Mouse (Mus musculus): ENCODE data around the gene Zfp458. TPM values are rescaled to one million over a fixed set of nuclear protein-coding genes. Genes with fewer than 3 reads are reported as not detected.
A peak's percentile ranks its signal among the peaks of the same experiment; 100 is the strongest.
"Not testable (repeated sequence)": the region's sequence is repeated elsewhere in the genome, so short reads cannot be mapped to it uniquely, and the experiment has no call there.

The Zfp458 gene
- total RNA-seq (2021): 1 to 10 TPM; 2.5 to 4.9 TPM
- long read RNA-seq, experiment 1: 0 reads
- long read RNA-seq, experiment 2, full-length matches to known transcripts: 1 of 1 reads
- long read RNA-seq, experiment 2, partial matches to known transcripts: 0 of 1 reads
- long read RNA-seq, experiment 2, other reads (novel, unspliced or antisense): 0 of 1 reads

GRCm38 (mm10) chr13:67278314-67278713 lies at the start of gene Zfp458:
Gene Zfp458 (minus strand): TSS chr13:67278466.
- no peak for DNase-seq

- DNase-seq: no peak
Measured at GRCm38 (mm10) chr13:67306718-67307117, 28.5 kb upstream of the Zfp458 start.

GRCm38 (mm10) chr13:67305822-67306672 lies 27.8 kb upstream of the Zfp458 start, which contains the start of gene Zfp457:
Gene Zfp457 (minus strand): TSS chr13:67306485.
- DNase-seq: peak; percentile 89

GRCm38 (mm10) chr13:67269383-67270065 lies 8.7 kb downstream of the Zfp458 start:
- DNase-seq: not testable (repeated sequence)

GRCm38 (mm10) chr13:67268568-67269369 lies 9.5 kb downstream of the Zfp458 start:
- peak; percentile 78 for DNase-seq

GRCm38 (mm10) chr13:67214015-67214607 lies 64.2 kb downstream of the Zfp458 start:
- DNase-seq: no peak

Other genes with a start within 250 kb of the Zfp458 start
- gene Zfp712, start 217.3 kb downstream of the Zfp458 start, total RNA-seq (2021): 1 to 10 TPM; 1.6 to 1.8 TPM
- 1 to 10 TPM in 1 of 2 experiments, under 1 TPM in 1; 0.99 to 1.5 TPM for gene Zfp708, start 180.5 kb downstream of the Zfp458 start, total RNA-seq (2021)
- gene Gm28557, start 169.9 kb downstream of the Zfp458 start, total RNA-seq (2021): 1 to 10 TPM; 4.5 to 6.4 TPM
- under 1 TPM; 0.24 to 0.39 TPM for gene Rslcan18, start 162.2 kb downstream of the Zfp458 start, total RNA-seq (2021)
- 1 to 10 TPM; 3.6 to 5.5 TPM for gene Zfp759, start 156.8 kb downstream of the Zfp458 start, total RNA-seq (2021)
- gene Rsl1, start 105.3 kb downstream of the Zfp458 start, total RNA-seq (2021): 1 to 10 TPM; 5.8 to 5.9 TPM
- 1 to 10 TPM; 1.9 to 2.6 TPM for gene Zfp455, start 84.0 kb downstream of the Zfp458 start, total RNA-seq (2021)
- gene Zfp457, start 28.0 kb upstream of the Zfp458 start, total RNA-seq (2021): 1 to 10 TPM; 2.2 to 4.7 TPM
- gene Zfp595, start 54.1 kb upstream of the Zfp458 start, total RNA-seq (2021): 1 to 10 TPM; 3.5 to 5.1 TPM
- gene Gm28044, start 82.1 kb upstream of the Zfp458 start, total RNA-seq (2021): 1 to 10 TPM in 1 of 2 experiments, not detected in 1; 1.9 TPM
- 1 to 10 TPM; 2.6 to 2.7 TPM for gene Zfp953, start 82.1 kb upstream of the Zfp458 start, total RNA-seq (2021)
- gene Gm28041, start 97.3 kb upstream of the Zfp458 start, total RNA-seq (2021): 1 to 10 TPM in 1 of 2 experiments, not detected in 1; 1.7 TPM
- gene Zfp456, start 97.3 kb upstream of the Zfp458 start, total RNA-seq (2021): 1 to 10 TPM; 1.7 to 1.9 TPM
- 1 to 10 TPM; 4.3 to 4.4 TPM for gene Zfp429, start 121.4 kb upstream of the Zfp458 start, total RNA-seq (2021)
- gene Zfp459, start 143.0 kb upstream of the Zfp458 start, total RNA-seq (2021): 1 to 10 TPM in 1 of 2 experiments, under 1 TPM in 1; 0.54 to 1.5 TPM
- 10 to 100 TPM; 11.1 to 13.2 TPM for gene Zfp874a, start 173.2 kb upstream of the Zfp458 start, total RNA-seq (2021)
- gene Zfp874b, start 205.8 kb upstream of the Zfp458 start, total RNA-seq (2021): 10 to 100 TPM; 11.7 to 14.2 TPM
- gene Zfp58, start 222.1 kb upstream of the Zfp458 start, total RNA-seq (2021): 1 to 10 TPM; 6.0 to 8.1 TPM
- gene Gm26965, start 247.7 kb upstream of the Zfp458 start, total RNA-seq (2021): not detected
- 10 to 100 TPM; 19.5 to 21.5 TPM for gene Zfp87, start 247.7 kb upstream of the Zfp458 start, total RNA-seq (2021)